ENCODE assay signal across 7 mouse cellular contexts in the genomic region with DNA sequence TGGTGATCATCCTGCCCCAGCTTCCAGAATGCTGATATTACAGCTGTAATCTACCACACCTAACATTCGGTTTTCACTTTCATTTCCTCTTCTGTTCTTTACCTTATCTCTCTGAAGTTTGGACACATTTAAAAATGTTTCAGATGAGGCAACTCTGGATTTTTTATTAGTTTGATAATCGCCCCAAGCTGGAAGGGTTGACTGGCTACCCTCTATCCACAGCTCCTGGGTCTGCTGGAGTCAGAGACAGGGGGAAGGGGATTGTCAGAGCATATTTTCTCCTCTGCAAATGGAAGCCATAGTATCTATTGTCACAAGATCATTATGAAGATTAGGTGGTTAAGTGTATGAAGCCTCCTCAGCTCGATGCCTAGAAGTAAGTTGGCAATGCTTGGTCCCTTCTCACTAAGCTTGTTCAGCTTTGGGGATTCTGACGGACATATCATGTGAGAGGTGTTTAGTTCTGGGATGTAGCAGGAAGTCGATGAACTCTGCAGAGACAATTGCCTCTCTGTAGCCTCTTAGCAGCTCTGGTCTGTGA. TPM values are rescaled to one million over a fixed set of nuclear protein-coding genes. Genes with fewer than 3 reads are reported as not detected.
A peak's percentile ranks its signal among the peaks of the same experiment; 100 is the strongest.
DNase-seq lines count a peak whose midpoint lies in the region; ATAC-seq lines count a peak whose summit lies in the region.

No protein-coding gene starts in this region.

- peak overlapping the region; percentile 89 for H3K9ac ChIP-seq in embryonic facial prominence, embryonic 14.5 days (ENCODE audit: low read depth, low read length)
- peak overlapping the region; percentile 43 for H3K9ac ChIP-seq in limb, embryonic 11.5 days (ENCODE audit: low read length)
- H3K9ac ChIP-seq in neural tube, embryonic 11.5 days (ENCODE audit: low read length) = peak overlapping the region; percentile 97

- H3K9me3 ChIP-seq in embryonic facial prominence, embryonic 14.5 days (ENCODE audit: control insufficient read depth, low read length) = no peaks in the 10 kb centered on the region
- H3K9me3 ChIP-seq in limb, embryonic 11.5 days (ENCODE audit: control insufficient read depth, low read length) = no peaks in the 10 kb centered on the region
- no peaks in the 10 kb centered on the region for H3K9me3 ChIP-seq in neural tube, embryonic 11.5 days (ENCODE audit: control insufficient read depth, low read length)

- H3K4me2 ChIP-seq in embryonic facial prominence, embryonic 14.5 days (ENCODE audit: low read depth, low read length) = peak overlapping the region; percentile 80
- peak overlapping the region; percentile 86 for H3K4me2 ChIP-seq in limb, embryonic 11.5 days (ENCODE audit: low read depth, severe bottlenecking)
- peak overlapping the region; percentile 80 for H3K4me2 ChIP-seq in neural tube, embryonic 11.5 days (ENCODE audit: low read depth)

- H3K4me3 ChIP-seq in embryonic facial prominence, embryonic 14.5 days (ENCODE audit: low read depth, low read length) = peak overlapping the region; percentile 100
- no peak overlapping the region; the same call in 1 of the 2 replicates for H3K4me3 ChIP-seq in limb, embryonic 11.5 days (ENCODE audit: low read depth, low read length)
- H3K4me3 ChIP-seq in neural tube, embryonic 11.5 days (ENCODE audit: low read depth, low read length) = peak overlapping the region; percentile 95; the same call in 1 of the 2 replicates

- H3K27ac ChIP-seq in embryonic facial prominence, embryonic 14.5 days (replicated peaks; ENCODE audit: low read depth, low read length) = peak overlapping the region; percentile 97
- H3K27ac ChIP-seq in limb, embryonic 11.5 days (replicated peaks; ENCODE audit: low read depth, low read length) = peak overlapping the region; percentile 99
- peak overlapping the region; percentile 96 for H3K27ac ChIP-seq in neural tube, embryonic 11.5 days (ENCODE audit: low read depth, low read length)

- peak; percentile 72 to 75 for DNase-seq in B cell, adult 2 months
- no peak for DNase-seq in embryonic facial prominence, embryonic 14.5 days (ENCODE audit: low spot score)
- no peak for DNase-seq in limb, embryonic 11.5 days (ENCODE audit: low spot score)
- no peak for DNase-seq in neural tube, embryonic 11.5 days (ENCODE audit: low spot score)
- DNase-seq in urinary bladder, adult 2 months (ENCODE audit: low spot score) = no peak
- no peak for DNase-seq in gastrocnemius, postnatal 10 days

- peaks cover 7% of the 10 kb centered on the region for H3K4me1 ChIP-seq in embryonic facial prominence, embryonic 14.5 days (ENCODE audit: control insufficient read depth, insufficient read depth, low read length)
- peaks cover 7% of the 10 kb centered on the region for H3K4me1 ChIP-seq in limb, embryonic 11.5 days (ENCODE audit: control insufficient read depth, insufficient read depth, low read length)
- H3K4me1 ChIP-seq in neural tube, embryonic 11.5 days (ENCODE audit: control insufficient read depth, insufficient read depth, low read length) = no peaks in the 10 kb centered on the region

- peak; percentile 12 for ATAC-seq in CD4-positive, CD25-positive, alpha-beta regulatory T cell, adult 4 months
- ATAC-seq in embryonic facial prominence, embryonic 14.5 days (ENCODE audit: low read depth) = no peak
- no peak for ATAC-seq in limb, embryonic 11.5 days (ENCODE audit: insufficient number of reproducible peaks, low FRiP score, low TSS enrichment, low read depth)
- no peak for ATAC-seq in neural tube, embryonic 11.5 days (ENCODE audit: insufficient read depth, low FRiP score, low TSS enrichment)

- H3K27me3 ChIP-seq in embryonic facial prominence, embryonic 14.5 days (replicated peaks; ENCODE audit: control insufficient read depth, insufficient read depth, low read length) = no peaks in the 10 kb centered on the region
- no peaks in the 10 kb centered on the region for H3K27me3 ChIP-seq in limb, embryonic 11.5 days (ENCODE audit: control insufficient read depth, insufficient read depth, low read length)
- H3K27me3 ChIP-seq in neural tube, embryonic 11.5 days (ENCODE audit: control insufficient read depth, insufficient read depth, low read length) = no peaks in the 10 kb centered on the region

- no peaks in the 10 kb centered on the region for H3K36me3 ChIP-seq in embryonic facial prominence, embryonic 14.5 days (ENCODE audit: control insufficient read depth, insufficient read depth, low read length)
- H3K36me3 ChIP-seq in limb, embryonic 11.5 days (ENCODE audit: control insufficient read depth, insufficient read depth, low read length) = peaks cover 2% of the 10 kb centered on the region; the same call in 1 of the 2 replicates
- no peaks in the 10 kb centered on the region for H3K36me3 ChIP-seq in neural tube, embryonic 11.5 days (ENCODE audit: control insufficient read depth, insufficient read depth, low read length)

- WGBS in embryonic facial prominence, embryonic 14.5 days = 31% methylated on average over 5 of the region's 5 CpGs
- WGBS in limb, embryonic 11.5 days = 39% methylated on average over 5 of the region's 5 CpGs
- WGBS in neural tube, embryonic 11.5 days = 35% methylated on average over 5 of the region's 5 CpGs

RNA-seq across cellular contexts. Expression of a gene that starts 1.0 kb away (rescaled TPM):
- 10 to 100 TPM; 81.5 to 96.5 TPM for polyA plus RNA-seq in CD4-positive, CD25-positive, alpha-beta regulatory T cell, adult 4 months (2017; shearing (Covaris generic))
- polyA plus RNA-seq in embryonic facial prominence, embryonic 14.5 days (2014; fragmentation: Nextera tagmentation; extraction: Ambion mirVana) = 46.7 and 55.4 TPM in 2 replicates
- 124 and 125 TPM in 2 replicates for polyA plus RNA-seq in limb, embryonic 11.5 days (2014; fragmentation: Nextera tagmentation; extraction: Ambion mirVana)
- 66.8 and 68.0 TPM in 2 replicates for polyA plus RNA-seq in neural tube, embryonic 11.5 days (2014; fragmentation: Nextera tagmentation; extraction: Ambion mirVana)
- polyA plus RNA-seq in urinary bladder, adult 2 months (2012; rRNA removed) = 37.9 and 44.8 TPM in 2 replicates
- total RNA-seq in gastrocnemius, postnatal 10 days (2021) = 10 to 100 TPM; 21.9 to 28.8 TPM

RNA-seq across cellular contexts. Expression of a gene that starts 51.5 kb away (rescaled TPM):
- 1 to 10 TPM; 4.4 to 5.1 TPM for polyA plus RNA-seq in CD4-positive, CD25-positive, alpha-beta regulatory T cell, adult 4 months (2017; shearing (Covaris generic))
- 124 and 127 TPM in 2 replicates for polyA plus RNA-seq in embryonic facial prominence, embryonic 14.5 days (2014; fragmentation: Nextera tagmentation; extraction: Ambion mirVana)
- 51.7 and 53.6 TPM in 2 replicates for polyA plus RNA-seq in limb, embryonic 11.5 days (2014; fragmentation: Nextera tagmentation; extraction: Ambion mirVana)
- polyA plus RNA-seq in neural tube, embryonic 11.5 days (2014; fragmentation: Nextera tagmentation; extraction: Ambion mirVana) = 51.3 and 51.7 TPM in 2 replicates
- polyA plus RNA-seq in urinary bladder, adult 2 months (2012; rRNA removed) = 34.5 and 34.8 TPM in 2 replicates
- 10 to 100 TPM; 20.7 to 29.0 TPM for total RNA-seq in gastrocnemius, postnatal 10 days (2021)

Comparison
In these comparisons a context has a peak if more than half of its experiments do, and no peak if none do; other contexts are left out.
1. DNase-seq: peak in B cell, adult 2 months (2 of 2); none in embryonic facial prominence, embryonic 14.5 days (single experiment), limb, embryonic 11.5 days (single experiment), neural tube, embryonic 11.5 days (single experiment), urinary bladder, adult 2 months (single experiment) and gastrocnemius, postnatal 10 days (single experiment).
2. H3K9ac ChIP-seq: peak in every context shown above with its lines; median percentile 97 in neural tube, embryonic 11.5 days; 89 in embryonic facial prominence, embryonic 14.5 days; 43 in limb, embryonic 11.5 days.
3. Peak in every context shown above with its lines, with median percentiles within 50 percentile points of each other: H3K27ac ChIP-seq and H3K4me2 ChIP-seq.